Mouse (Mus musculus) gastrocnemius, adult 2 months (tissue): ENCODE measurements around the gene Cbarp. TPM values are rescaled to one million over a fixed set of nuclear protein-coding genes. Genes with fewer than 3 reads are reported as not detected.
A peak's percentile ranks its signal among the peaks of the same experiment; 100 is the strongest.

ENCODE experiments used
- DNase-seq: peaks from one replicate; pipeline ENCODE4 v3.0.0; 2022
- H3K27ac ChIP-seq: fragments of 200-600 bp; 2 replicates; pipeline ENCODE4 v1.8.1; 2022; ENCODE audit warnings: mild to moderate bottlenecking
- H3K4me3 ChIP-seq: fragments of 200-600 bp; 2 replicates; pipeline ENCODE4 v1.8.1; 2022; ENCODE audit warnings: mild to moderate bottlenecking, moderate library complexity
- CTCF ChIP-seq: fragments of 200-600 bp; IDR thresholded peaks from 2 replicates; pipeline ENCODE4 v1.8.1; 2022; ENCODE audit warnings: antibody characterized with exemption, mild to moderate bottlenecking, moderate library complexity
- intact Hi-C: fragments of 180-260 bp; cut with DNase I; formaldehyde crosslinking; loops from one replicate; pipeline ENCODE4 v1.15.1; 2025
- long read RNA-seq, 2 experiments: library from polyadenylated mRNA; stranded (forward); transcript quantifications; one replicate each; pipeline ENCODE4 v2.0.0; 2021
- total RNA-seq, 2 experiments: library from RNA; stranded (reverse); gene quantifications; 2 replicates each; pipeline ENCODE4 v1.2.3; 2021

Cbarp gene
- total RNA-seq: 1 to 10 TPM; 1.8 to 2.3 TPM
- long read RNA-seq, experiment 1, partial matches to known transcripts: 0 of 1 reads
- long read RNA-seq, experiment 1, other reads (novel, unspliced or antisense): 0 of 1 reads
- long read RNA-seq, experiment 2, partial matches to known transcripts: 2 of 2 reads
- long read RNA-seq, experiment 2, other reads (novel, unspliced or antisense): 0 of 2 reads

- peak within 1 kb of the TSS; percentile 98 for H3K27ac ChIP-seq
- H3K4me3 ChIP-seq: peak within 1 kb of the TSS; percentile 95
- DNase-seq: no peak
- TF ChIP-seq CTCF: no peak
- intact Hi-C loops: loop anchor here (1.0 to 2.0 kb wide), 2 partner anchors 25 to 154 kb away; partner anchors contain the start of gene Stk11
Observed at GRCm38 (mm10) chr10:80140666-80141035, at the start of gene Cbarp. Gene Cbarp, minus strand, starts transcription at chr10:80140835.

GRCm38 (mm10) chr10:80189999-80190398, 49.4 kb upstream of the Cbarp start:
- no peak for TF ChIP-seq CTCF

GRCm38 (mm10) chr10:80188453-80189024, 47.9 kb upstream of the Cbarp start:
- no peak for TF ChIP-seq CTCF
- intact Hi-C loops: no loop called here
- no peak for DNase-seq

More at GRCm38 (mm10) chr10:80189999-80190398, 49.4 kb upstream of the Cbarp start:
- no peak for DNase-seq
- Histone ChIP-seq H3K27ac (no peak overlapping the region), H3K4me3 (peak overlapping the region; percentile 68)
- intact Hi-C loops: no loop called here

GRCm38 (mm10) chr10:80187739-80188138, 47.1 kb upstream of the Cbarp start:
- intact Hi-C loops: no loop called here
- no peak for DNase-seq
- TF ChIP-seq CTCF: no peak
- Histone ChIP-seq H3K27ac (no peak overlapping the region), H3K4me3 (no peak overlapping the region)

More at GRCm38 (mm10) chr10:80188453-80189024, 47.9 kb upstream of the Cbarp start:
- Histone ChIP-seq H3K27ac (no peak overlapping the region), H3K4me3 (no peak overlapping the region)

GRCm38 (mm10) chr10:80186649-80187048, 46.0 kb upstream of the Cbarp start:
- intact Hi-C loops: no loop called here
- Histone ChIP-seq H3K4me3 (no peak overlapping the region), H3K27ac (no peak overlapping the region)
- no peak for TF ChIP-seq CTCF
- no peak for DNase-seq

GRCm38 (mm10) chr10:80182547-80182946, 41.9 kb upstream of the Cbarp start:
- intact Hi-C loops: no loop called here
- H3K27ac ChIP-seq: no peak overlapping the region
- DNase-seq: no peak
- TF ChIP-seq CTCF: no peak
- no peak overlapping the region for H3K4me3 ChIP-seq

GRCm38 (mm10) chr10:80180823-80181222, 40.2 kb upstream of the Cbarp start:
- intact Hi-C loops: no loop called here
- no peak for TF ChIP-seq CTCF
- no peak overlapping the region for H3K4me3 ChIP-seq
- H3K27ac ChIP-seq: no peak overlapping the region
- no peak for DNase-seq

GRCm38 (mm10) chr10:80180288-80180687, 39.7 kb upstream of the Cbarp start:
- DNase-seq: no peak
- TF ChIP-seq CTCF: no peak
- Histone ChIP-seq H3K4me3 (peak overlapping the region; percentile 81; the same call in 1 of the 2 replicates), H3K27ac (no peak overlapping the region)
- intact Hi-C loops: no loop called here

GRCm38 (mm10) chr10:80179068-80180051, 38.7 kb upstream of the Cbarp start, which contains the start of gene Efna2:
Gene Efna2, plus strand, starts transcription at chr10:80179482.
- DNase-seq: peak; percentile 77
- peak within 1 kb of the TSS; percentile 69 for H3K27ac ChIP-seq
- TF ChIP-seq CTCF: no peak
- intact Hi-C loops: no loop called here
- peak within 1 kb of the TSS; percentile 81 for H3K4me3 ChIP-seq

- intact Hi-C loops: no loop called here
- H3K27ac ChIP-seq: no peak overlapping the region
- no peak for DNase-seq
- TF ChIP-seq CTCF: no peak
- H3K4me3 ChIP-seq: no peak overlapping the region
Observed at GRCm38 (mm10) chr10:80177441-80178279, 37.0 kb upstream of the Cbarp start.

- Histone ChIP-seq H3K27ac (no peak overlapping the region), H3K4me3 (no peak overlapping the region)
- intact Hi-C loops: no loop called here
- TF ChIP-seq CTCF: no peak
- DNase-seq: no peak
Observed at GRCm38 (mm10) chr10:80176270-80176834, 35.7 kb upstream of the Cbarp start.
